Mouse (Mus musculus): ENCODE results near the gene AU021092. TPM values are rescaled to one million over a fixed set of nuclear protein-coding genes. Genes with fewer than 3 reads are reported as not detected.
A peak's percentile ranks its signal among the peaks of the same experiment; 100 is the strongest.

AU021092 gene
- polyA plus RNA-seq, 1 experiment from 2014 or later, result 0.21 TPM

GRCm38 (mm10) chr16:5214126-5214525 is 8.0 kb downstream of the AU021092 start:
- CTCF ChIA-PET, result interaction anchor here (1.0 kb wide), 1 partner anchor 22 kb away, joined by 3 read pairs; no protein-coding TSS in a partner anchor
- no peak for ATAC-seq

GRCm38 (mm10) chr16:5212150-5212549 is 9.9 kb downstream of the AU021092 start:
- no peaks in the 10 kb centered on the region for H3K27me3 ChIP-seq
- ATAC-seq, result no peak

More at GRCm38 (mm10) chr16:5214126-5214525, 8.0 kb downstream of the AU021092 start:
- no peak for TF ChIP-seq CTCF (IDR thresholded peaks at IDR 0.05)
- in situ Hi-C loops (cut with MboI; ENCODE audit: low pct_unique_long_range_greater_than_20kb), result no loop called here
- DNase-seq (ENCODE audit: low read depth, low spot score), result no peak
- no peaks in the 10 kb centered on the region for H3K27me3 ChIP-seq
- POLR2A ChIA-PET, result interaction anchor here (0.6 kb wide), 1 partner anchor 1033 kb away, joined by 4 read pairs; no protein-coding TSS in a partner anchor

GRCm38 (mm10) chr16:5210365-5210764 is 11.7 kb downstream of the AU021092 start:
- in situ Hi-C loops (cut with MboI; ENCODE audit: low pct_unique_long_range_greater_than_20kb), result no loop called here
- ATAC-seq (no peak), DNase-seq (ENCODE audit: low read depth, low spot score) (no peak)
- CTCF ChIA-PET, result no interaction called here
- POLR2A ChIA-PET, result no interaction called here
- no peaks in the 10 kb centered on the region for H3K27me3 ChIP-seq
- TF ChIP-seq CTCF (IDR thresholded peaks at IDR 0.05), result no peak

More at GRCm38 (mm10) chr16:5212150-5212549, 9.9 kb downstream of the AU021092 start:
- POLR2A ChIA-PET, result no interaction called here
- in situ Hi-C loops (cut with MboI; ENCODE audit: low pct_unique_long_range_greater_than_20kb), result no loop called here
- CTCF ChIA-PET, result interaction anchor here (1.3 to 1.4 kb wide), 2 partner anchors 15 to 17 kb away, joined by 3 read pairs; no protein-coding TSS in a partner anchor
- no peak for DNase-seq (ENCODE audit: low read depth, low spot score)
- TF ChIP-seq CTCF (IDR thresholded peaks at IDR 0.05), result no peak

- ChIA-PET CTCF (interaction anchor here (0.6 to 0.8 kb wide), 2 partner anchors 10 to 36 kb away, joined by 3 read pairs; no protein-coding TSS in a partner anchor), POLR2A (no interaction called here)
- no peak for ATAC-seq
- in situ Hi-C loops (cut with MboI; ENCODE audit: low pct_unique_long_range_greater_than_20kb), result loop anchor here (10.0 kb wide), 1 partner anchor 259 kb away; no protein-coding TSS in a partner anchor
- no peaks in the 10 kb centered on the region for H3K27me3 ChIP-seq
- TF ChIP-seq CTCF (IDR thresholded peaks at IDR 0.05), result no peak
- no peak for DNase-seq (ENCODE audit: low read depth, low spot score)
Observed at GRCm38 (mm10) chr16:5206051-5206450, 16.0 kb downstream of the AU021092 start.

- DNase-seq (ENCODE audit: low read depth, low spot score) (no peak), ATAC-seq (no peak)
- no peak for TF ChIP-seq CTCF (IDR thresholded peaks at IDR 0.05)
- CTCF ChIA-PET, result no interaction called here
- in situ Hi-C loops (cut with MboI; ENCODE audit: low pct_unique_long_range_greater_than_20kb), result loop anchor here (10.0 kb wide), 1 partner anchor 259 kb away; no protein-coding TSS in a partner anchor
- no peaks in the 10 kb centered on the region for H3K27me3 ChIP-seq
- POLR2A ChIA-PET, result no interaction called here
Observed at GRCm38 (mm10) chr16:5205431-5205970, 16.6 kb downstream of the AU021092 start.

GRCm38 (mm10) chr16:5203668-5204433 is 18.2 kb downstream of the AU021092 start, which contains the start of gene Nagpa:
Gene Nagpa, minus strand, starts transcription at chr16:5204012.
- no peak for TF ChIP-seq CTCF (IDR thresholded peaks at IDR 0.05)
- ATAC-seq, result peak; percentile 80
- CTCF ChIA-PET, result interaction anchor here (1.0 to 2.5 kb wide), 5 partner anchors 13 to 51 kb away, joined by 3 to 10 read pairs (median 6); no protein-coding TSS in a partner anchor

GRCm38 (mm10) chr16:5203200-5203599 is 18.9 kb downstream of the AU021092 start:
- ChIA-PET CTCF (interaction anchor here (0.8 to 2.5 kb wide), 8 partner anchors 13 to 141 kb away, joined by 3 to 10 read pairs (median 6); partner anchors contain the start of gene Alg1), POLR2A (no interaction called here)
- DNase-seq (ENCODE audit: low read depth, low spot score) (no peak), ATAC-seq (peak; percentile 24)
- TF ChIP-seq CTCF (IDR thresholded peaks at IDR 0.05), result no peak
- in situ Hi-C loops (cut with MboI; ENCODE audit: low pct_unique_long_range_greater_than_20kb), result loop anchor here (5.0 to 10.0 kb wide), 2 partner anchors 34 to 262 kb away; no protein-coding TSS in a partner anchor
- no peaks in the 10 kb centered on the region for H3K27me3 ChIP-seq

More at GRCm38 (mm10) chr16:5203668-5204433, 18.2 kb downstream of the AU021092 start, which contains the start of gene Nagpa:
- in situ Hi-C loops (cut with MboI; ENCODE audit: low pct_unique_long_range_greater_than_20kb), result loop anchor here (5.0 to 10.0 kb wide), 2 partner anchors 33 to 261 kb away; no protein-coding TSS in a partner anchor
- no peaks in the 10 kb centered on the region for H3K27me3 ChIP-seq
- DNase-seq (ENCODE audit: low read depth, low spot score), result peak; percentile 34
- POLR2A ChIA-PET, result interaction anchor here (0.5 kb wide), 1 partner anchor 35 kb away, joined by 5 read pairs; no protein-coding TSS in a partner anchor

- in situ Hi-C loops (cut with MboI; ENCODE audit: low pct_unique_long_range_greater_than_20kb), result loop anchor here (5.0 to 10.0 kb wide), 2 partner anchors 35 to 262 kb away; no protein-coding TSS in a partner anchor
- no peaks in the 10 kb centered on the region for H3K27me3 ChIP-seq
- DNase-seq (ENCODE audit: low read depth, low spot score), result no peak
- peak; percentile 40 for ATAC-seq
- ChIA-PET POLR2A (interaction anchor here (1.3 kb wide), 1 partner anchor 52 kb away, joined by 3 read pairs; no protein-coding TSS in a partner anchor), CTCF (interaction anchor here (0.8 to 2.5 kb wide), 8 partner anchors 14 to 140 kb away, joined by 3 to 10 read pairs (median 6); partner anchors contain the start of gene Alg1)
- TF ChIP-seq CTCF (IDR thresholded peaks at IDR 0.05), result no peak
Observed at GRCm38 (mm10) chr16:5202681-5203080, 19.4 kb downstream of the AU021092 start.

- ATAC-seq (peak; percentile 73), DNase-seq (ENCODE audit: low read depth, low spot score) (no peak)
- TF ChIP-seq CTCF (IDR thresholded peaks at IDR 0.05), result no peak
- H3K27me3 ChIP-seq, result peaks cover 11% of the 10 kb centered on the region
- in situ Hi-C loops (cut with MboI; ENCODE audit: low pct_unique_long_range_greater_than_20kb), result no loop called here
- CTCF ChIA-PET, result interaction anchor here (0.7 to 0.8 kb wide), 2 partner anchors 17 to 35 kb away, joined by 3 read pairs; no protein-coding TSS in a partner anchor
- POLR2A ChIA-PET, result no interaction called here
Observed at GRCm38 (mm10) chr16:5195080-5195479, 27.0 kb downstream of the AU021092 start.

GRCm38 (mm10) chr16:5186234-5186633 is 35.9 kb downstream of the AU021092 start:
- no peak for ATAC-seq
- CTCF ChIA-PET, result no interaction called here
- DNase-seq (ENCODE audit: low read depth, low spot score), result no peak
- H3K27me3 ChIP-seq, result peaks cover 18% of the 10 kb centered on the region
- POLR2A ChIA-PET, result no interaction called here
- in situ Hi-C loops (cut with MboI; ENCODE audit: low pct_unique_long_range_greater_than_20kb), result no loop called here
- TF ChIP-seq CTCF (IDR thresholded peaks at IDR 0.05), result no peak

Data from Patski (cell line).